Mouse (Mus musculus) heart, postnatal 36 days (tissue): ENCODE results near the gene H2-Ab1. TPM values are rescaled to one million over a fixed set of nuclear protein-coding genes. Genes with fewer than 3 reads are reported as not detected.

Source experiments
- DNase-seq, 2 experiments: peaks; one replicate each; pipeline ENCODE4 v3.0.0; 2021 to 2022
- intact Hi-C: fragments of 180-260 bp; cut with DNase I; formaldehyde crosslinking; loops from one replicate; pipeline ENCODE4 v1.15.1; 2025
- total RNA-seq, 2 experiments: library from RNA; stranded (reverse); gene quantifications; 2 replicates each; pipeline ENCODE4 v1.2.3; 2021

H2-Ab1 gene
- total RNA-seq, 2 experiments from 2014 or later: 14.8 to 32.7 TPM

DNA sequence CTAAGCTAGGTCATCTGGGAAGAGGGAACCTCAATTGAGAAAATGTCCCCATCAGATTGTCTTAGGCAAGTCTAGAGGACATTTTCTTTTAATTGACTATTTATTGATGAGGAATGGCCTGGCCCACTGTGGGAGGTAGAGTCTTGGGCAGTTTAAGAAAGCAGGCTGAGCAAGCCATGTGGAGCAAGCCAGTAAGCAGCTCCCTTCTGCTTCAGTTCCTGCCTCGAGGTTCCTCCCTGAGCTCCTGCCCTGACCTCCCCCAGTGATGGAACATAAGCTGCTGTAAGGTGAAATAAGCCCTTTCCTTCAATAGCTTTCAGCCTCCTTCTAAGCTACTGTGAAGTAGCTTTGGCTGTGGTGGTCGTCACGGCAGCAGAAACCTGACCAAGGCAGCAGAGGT, 19.7 kb upstream of the H2-Ab1 start:
- intact Hi-C loops: loop anchor here (5.0 kb wide), 3 partner anchors 50 to 160 kb away; partner anchors contain the start of genes Psmb9 and Tap1
- DNase-seq: no peak

DNA sequence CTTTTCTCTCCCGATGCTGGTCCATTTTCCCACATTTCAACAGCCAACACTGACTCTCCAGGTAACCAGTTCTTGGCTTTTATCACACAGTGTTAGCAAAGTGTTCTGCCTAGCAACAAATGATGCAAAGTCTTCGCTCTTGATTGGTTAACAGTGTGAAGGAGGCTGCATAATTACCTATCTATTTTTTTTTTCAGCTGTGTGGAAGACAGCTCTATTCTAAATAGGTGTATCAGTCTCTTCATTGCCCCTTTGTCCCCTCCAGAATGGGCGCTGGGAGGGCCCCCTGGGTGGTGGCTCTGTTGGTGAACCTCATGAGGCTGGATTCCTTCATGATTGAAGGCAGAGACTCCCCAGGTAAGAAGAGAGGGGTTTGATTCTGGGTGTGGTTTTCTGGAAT, 18.8 kb upstream of the H2-Ab1 start, which contains the start of gene H2-Ob:
H2-Ob (plus strand) TSS at position 198 of the 400 bp plus-strand sequence.
- intact Hi-C loops: loop anchor here (5.0 kb wide), 3 partner anchors 51 to 161 kb away; partner anchors contain the start of genes Psmb9 and Tap1
- no peak for DNase-seq

DNA sequence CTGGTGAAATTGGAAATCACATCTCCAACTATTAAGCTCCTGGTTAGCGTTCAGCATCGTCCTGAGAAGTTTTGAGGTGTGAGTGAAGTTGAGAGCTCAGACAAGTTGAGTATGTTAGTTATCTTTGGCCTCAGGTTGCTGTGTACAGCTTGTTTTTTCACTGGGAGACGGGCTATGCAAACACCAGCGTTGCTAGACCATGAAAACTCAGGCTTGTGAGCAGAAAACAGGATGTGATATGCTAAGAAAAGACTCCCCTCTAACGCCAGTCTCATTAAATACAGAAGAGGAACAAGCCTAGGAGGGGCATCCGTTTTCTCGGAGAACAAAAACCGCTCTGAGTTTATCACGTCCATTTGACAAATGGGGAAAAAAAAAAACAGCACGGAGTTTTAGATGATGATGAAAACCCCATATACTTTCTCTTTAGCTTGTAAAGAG, 17.9 kb upstream of the H2-Ab1 start:
- intact Hi-C loops: loop anchor here (2.0 to 5.0 kb wide), 4 partner anchors 33 to 162 kb away; partner anchors contain the start of genes Psmb9 and Tap1
- no peak for DNase-seq

DNA sequence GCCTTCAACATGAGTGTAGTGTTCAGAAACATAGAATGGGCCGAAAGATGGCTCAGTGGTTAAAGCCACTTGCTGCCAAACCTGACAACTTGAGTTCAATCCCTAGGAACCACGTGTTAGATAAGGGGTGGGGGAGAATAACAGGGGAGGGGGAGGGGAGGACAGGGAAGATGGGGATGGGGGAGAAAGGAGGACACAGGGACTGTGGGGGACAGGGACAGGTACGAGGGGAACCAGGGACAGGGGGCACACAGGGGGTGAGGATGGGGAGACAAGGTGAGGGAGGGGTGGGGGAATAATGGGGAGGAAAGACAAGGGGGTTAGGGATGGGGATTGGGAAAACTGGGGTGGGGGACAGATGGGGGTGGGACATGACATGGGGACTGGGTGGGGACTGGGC, 17.1 kb upstream of the H2-Ab1 start:
- intact Hi-C loops: loop anchor here (2.0 kb wide), 1 partner anchor 34 kb away; no protein-coding TSS in a partner anchor
- no peak for DNase-seq

DNA sequence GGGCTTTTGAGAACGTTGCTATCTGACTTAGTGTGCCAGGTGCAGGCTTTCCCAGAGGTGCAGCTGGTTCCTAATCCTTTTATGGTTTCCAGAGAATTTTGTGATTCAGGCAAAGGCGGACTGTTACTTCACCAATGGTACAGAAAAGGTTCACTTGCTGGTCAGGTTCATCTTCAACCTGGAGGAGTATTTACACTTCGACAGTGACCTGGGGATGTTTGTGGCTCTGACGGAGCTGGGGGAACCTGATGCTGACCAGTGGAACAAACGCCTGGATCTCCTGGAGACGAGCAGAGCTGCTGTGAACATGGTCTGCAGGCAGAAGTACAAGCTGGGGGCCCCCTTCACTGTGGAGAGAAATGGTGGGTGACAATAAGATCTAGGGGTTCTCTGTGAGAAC, 16.6 kb upstream of the H2-Ab1 start:
- DNase-seq: no peak
- intact Hi-C loops: loop anchor here (2.0 kb wide), 1 partner anchor 34 kb away; no protein-coding TSS in a partner anchor

DNA sequence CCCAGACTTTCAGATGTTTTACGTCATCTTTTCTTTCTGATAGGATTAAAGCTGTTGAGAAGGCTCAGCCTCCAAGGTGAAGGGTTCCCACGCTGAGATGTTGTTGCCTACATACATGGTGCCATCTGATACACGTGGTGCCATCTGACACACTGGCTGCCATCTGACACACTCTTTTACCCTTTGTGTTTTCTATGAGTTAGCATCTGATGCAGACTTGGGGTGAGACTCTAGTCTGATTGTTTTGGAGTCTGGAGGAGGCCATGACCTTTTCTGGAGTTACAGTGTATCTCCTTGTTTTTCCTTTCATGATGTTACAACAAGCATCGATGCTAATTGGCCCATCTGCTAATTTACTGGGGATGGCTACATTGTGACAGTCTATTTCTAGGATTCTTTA, 12.8 kb upstream of the H2-Ab1 start:
- intact Hi-C loops: no loop called here

DNA sequence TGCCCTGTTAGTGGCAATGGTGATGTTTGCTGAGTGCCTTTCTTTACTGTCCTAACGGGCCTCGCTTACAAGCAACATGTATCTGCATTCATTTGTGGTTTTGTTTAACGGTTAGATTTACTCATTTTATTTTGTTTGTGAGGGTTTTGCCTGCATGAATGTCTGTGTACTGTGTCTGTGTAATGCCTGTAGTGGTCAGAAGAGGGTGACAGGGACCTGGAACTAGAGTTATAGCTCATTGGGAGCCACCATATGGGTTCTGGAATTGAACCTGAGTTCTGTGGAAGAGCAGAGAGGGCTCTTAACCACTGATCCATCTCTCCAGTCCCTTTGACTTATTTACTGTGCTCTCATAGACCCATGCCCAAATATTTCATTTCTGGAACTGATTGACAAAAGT, 10.4 kb upstream of the H2-Ab1 start:
- no peak for DNase-seq
- intact Hi-C loops: no loop called here

More for the DNA sequence above, 12.8 kb upstream of the H2-Ab1 start:
- DNase-seq: no peak

DNA sequence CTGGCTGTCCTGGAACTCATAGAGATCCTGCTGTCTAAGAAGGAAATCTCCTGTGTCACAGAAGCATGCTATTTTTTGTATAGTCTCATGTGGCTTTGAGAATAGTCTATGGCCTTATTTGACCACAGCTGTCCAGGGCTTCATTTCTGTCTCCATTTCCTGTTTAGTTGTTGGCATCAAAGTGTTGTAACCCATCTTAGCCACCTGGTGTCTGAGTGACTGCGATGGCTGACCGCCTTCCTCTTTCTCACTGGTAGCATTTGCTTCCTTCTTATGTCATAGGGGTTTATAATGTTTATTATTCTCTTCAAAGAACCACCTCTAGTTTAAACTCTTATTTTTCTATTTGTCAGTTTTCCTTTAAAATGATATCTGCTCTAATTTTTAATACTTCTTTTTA, 8.7 kb upstream of the H2-Ab1 start:
- intact Hi-C loops: no loop called here
- DNase-seq: no peak

DNA sequence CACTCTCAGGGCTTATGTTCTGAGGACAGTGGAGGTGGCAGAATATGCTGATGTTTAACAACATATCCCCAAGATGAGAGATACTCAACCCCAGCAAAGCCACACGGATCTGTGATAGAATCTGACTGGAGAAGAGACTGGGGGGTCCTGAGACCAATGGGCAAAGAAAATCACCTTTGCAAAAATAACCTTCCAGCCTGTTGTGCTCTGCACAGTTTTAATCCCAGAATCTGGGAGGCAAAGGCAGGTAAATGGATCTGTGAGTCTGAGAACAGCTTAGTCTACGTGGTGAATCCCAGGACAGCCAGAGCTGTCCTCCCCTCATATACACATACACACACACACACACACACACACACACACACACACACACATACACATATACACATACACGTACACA, 8.1 kb upstream of the H2-Ab1 start:
- intact Hi-C loops: no loop called here
- DNase-seq: no peak

DNA sequence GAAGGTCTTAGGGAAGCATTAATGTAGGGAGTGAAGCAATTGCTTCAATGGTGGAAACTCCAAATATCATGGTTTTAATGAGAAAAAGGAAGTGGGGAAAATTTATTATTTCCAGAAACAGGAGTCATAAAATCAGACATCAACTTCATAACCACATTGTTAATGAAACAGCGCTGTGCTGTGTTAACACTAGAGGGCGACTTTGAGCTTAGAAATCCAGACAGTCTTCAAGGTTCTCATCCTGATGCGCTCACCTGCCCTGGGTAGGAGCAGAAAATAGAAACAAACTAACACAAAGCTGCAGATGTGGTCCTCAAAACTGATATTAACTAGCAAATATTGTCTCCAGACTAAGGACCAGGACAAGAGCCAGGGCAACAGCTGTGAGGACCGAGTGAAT, 7.6 kb upstream of the H2-Ab1 start:
- intact Hi-C loops: loop anchor here (1.0 kb wide), 2 partner anchors 63 to 99 kb away; no protein-coding TSS in a partner anchor
- no peak for DNase-seq

DNA sequence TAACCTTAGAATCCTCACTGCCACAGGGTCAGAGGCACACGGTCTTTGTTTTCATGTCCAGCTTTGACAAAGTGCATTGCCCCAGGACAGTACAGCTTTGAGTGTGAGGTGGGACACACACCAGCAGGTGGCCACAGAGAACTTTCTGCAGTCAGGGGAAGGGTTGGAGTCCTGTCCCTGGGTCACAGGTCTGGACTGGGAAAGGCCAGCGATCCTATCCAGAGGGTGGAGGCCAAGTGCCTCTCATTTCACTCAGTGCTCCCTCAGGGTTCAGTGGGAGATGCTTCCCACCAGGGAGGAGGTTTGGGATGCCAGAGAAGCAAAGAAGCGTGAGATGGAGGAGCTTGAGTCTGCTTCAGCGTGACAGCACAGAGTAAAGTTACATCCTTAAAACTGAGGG, 5.8 kb upstream of the H2-Ab1 start:
- DNase-seq: no peak
- intact Hi-C loops: no loop called here

DNA sequence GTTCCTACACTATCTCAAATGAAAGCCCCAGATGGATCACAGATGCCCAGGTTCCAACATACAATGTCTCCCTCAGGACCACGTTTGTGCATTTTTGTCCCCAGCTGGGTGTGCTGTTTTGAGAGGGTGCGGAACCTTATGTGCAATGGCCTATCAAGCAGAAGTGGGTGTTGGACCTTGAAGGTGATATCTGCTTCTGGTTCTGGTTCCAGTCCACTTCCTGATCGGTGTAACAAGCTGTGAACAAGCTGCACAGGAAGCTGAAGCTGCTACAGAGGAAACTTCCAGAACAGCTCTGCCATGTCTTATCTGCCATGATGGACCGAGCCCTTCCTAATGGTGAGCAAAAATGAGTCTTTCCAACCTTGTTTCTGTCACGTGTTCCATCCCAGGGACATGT, 988 bp upstream of the H2-Ab1 start:
- intact Hi-C loops: no loop called here
- DNase-seq: no peak

DNA sequence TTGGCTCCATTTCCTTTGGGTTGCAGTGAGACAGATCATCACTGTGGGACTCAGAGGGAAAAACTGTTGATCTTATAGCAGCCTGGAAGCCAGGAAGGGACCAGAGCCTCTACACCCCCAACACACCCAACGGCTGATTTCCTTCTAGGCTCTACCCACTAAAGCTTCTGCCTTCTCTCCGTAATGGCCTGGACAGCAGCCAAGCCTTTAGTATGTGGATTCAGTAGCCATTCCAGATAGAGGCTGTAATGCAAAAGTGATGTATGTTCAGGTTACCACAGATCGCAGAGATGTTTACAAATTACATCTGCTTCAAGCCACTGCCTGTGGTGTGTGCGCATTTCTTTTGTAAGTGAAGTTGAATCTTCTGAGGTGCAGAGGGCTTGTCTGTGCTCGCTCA, 3.1 kb downstream of the H2-Ab1 start:
- DNase-seq: no peak
- intact Hi-C loops: no loop called here

DNA sequence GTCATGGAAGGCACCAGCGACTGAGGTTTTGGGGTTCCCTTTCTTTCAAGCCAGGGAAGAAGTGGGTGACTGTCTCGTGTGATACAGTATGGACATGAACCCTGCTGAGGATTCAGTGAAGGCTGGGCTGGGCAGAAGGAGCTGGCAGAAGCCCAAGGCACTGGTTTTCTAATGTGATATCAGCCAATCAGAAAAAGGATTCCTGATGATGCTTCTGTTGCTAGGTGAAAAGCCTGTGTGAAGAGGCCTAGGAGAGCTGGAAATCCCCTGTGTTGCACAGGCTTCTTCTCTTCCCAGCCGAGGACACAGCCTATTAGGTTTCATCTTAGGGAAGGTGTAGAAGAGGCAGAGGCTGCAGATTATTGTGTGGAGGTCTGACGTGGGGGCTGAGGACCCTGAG, 4.0 kb downstream of the H2-Ab1 start:
- DNase-seq: peak; percentile 51 to 56
- intact Hi-C loops: no loop called here

DNA sequence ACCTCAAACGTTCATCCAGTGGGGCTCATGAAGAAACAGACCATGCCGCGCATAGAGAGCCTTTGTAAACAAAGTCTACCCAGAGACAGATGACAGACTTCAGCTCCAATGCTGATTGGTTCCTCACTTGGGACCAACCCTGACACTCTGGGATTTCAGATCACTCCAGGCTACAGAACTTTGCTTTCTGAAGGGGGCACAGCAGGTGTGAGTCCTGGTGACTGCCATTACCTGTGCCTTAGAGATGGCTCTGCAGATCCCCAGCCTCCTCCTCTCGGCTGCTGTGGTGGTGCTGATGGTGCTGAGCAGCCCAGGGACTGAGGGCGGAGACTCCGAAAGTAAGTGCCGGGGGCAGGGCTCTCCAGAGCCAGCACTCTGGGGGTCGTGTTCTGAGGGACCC, 5.6 kb downstream of the H2-Ab1 start:
- DNase-seq: peak; percentile 77 to 80
- intact Hi-C loops: no loop called here

DNA sequence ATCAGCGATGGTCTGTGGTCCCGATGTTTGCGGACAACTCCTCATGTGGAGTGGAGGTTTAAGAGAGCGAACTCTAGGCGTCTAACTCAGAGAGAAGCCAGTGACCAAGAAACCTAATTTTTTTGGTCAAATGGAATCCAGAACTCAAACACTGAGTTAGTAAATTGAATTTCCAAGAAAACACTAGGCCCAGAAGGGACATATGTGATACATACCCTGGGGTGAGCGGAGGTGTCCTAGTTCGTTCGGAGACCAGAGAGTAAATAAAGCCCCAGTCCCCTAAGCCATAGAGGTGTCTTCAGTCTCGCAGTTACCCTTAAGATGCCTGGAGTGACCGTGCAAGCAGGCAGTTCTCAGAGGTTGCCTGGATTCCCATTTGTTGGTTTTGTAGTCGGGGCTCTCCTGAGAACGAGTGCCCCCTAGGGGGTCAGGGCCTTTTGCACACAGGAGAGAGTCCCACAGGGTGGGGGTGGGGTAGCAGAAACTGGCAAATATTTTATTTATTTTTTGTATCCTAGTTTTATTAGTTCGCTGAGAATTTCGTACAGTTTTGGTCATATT, 6.4 kb downstream of the H2-Ab1 start:
- intact Hi-C loops: no loop called here
- no peak for DNase-seq

DNA sequence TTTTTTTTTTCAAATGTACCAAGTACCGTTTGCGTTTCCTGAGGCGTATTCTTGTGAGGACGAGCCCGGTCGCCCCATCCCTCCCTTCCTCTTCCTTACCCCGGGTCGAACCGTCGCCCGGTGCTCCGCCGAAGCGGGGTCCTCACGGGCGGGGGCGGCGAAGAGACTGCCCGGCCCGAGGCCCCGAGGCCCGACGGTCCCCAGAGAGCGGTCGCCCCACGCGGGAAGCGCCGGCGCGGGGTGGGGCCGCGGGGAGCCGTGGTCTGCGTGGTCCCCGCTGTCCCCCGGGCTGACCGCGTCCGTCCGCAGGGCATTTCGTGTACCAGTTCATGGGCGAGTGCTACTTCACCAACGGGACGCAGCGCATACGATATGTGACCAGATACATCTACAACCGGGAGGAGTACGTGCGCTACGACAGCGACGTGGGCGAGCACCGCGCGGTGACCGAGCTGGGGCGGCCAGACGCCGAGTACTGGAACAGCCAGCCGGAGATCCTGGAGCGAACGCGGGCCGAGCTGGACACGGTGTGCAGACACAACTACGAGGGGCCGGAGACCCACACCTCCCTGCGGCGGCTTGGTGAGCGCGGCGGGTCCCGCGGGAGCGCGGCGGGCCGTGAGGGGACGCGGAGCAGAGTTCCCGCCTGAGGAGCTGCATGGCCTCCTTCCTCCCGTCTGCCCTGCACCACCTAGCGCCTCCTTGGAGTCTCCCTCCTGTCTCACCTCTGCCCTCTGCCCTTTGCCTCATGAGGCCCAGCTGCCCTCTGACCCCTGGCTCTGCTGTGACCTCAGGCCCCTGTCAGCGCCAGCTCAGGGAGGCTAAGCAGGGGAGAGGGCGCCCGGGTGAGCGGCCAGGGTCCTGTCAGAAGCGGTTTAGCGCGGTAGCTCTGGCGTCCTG, 7.2 kb downstream of the H2-Ab1 start:
- DNase-seq: no peak
- intact Hi-C loops: no loop called here

DNA sequence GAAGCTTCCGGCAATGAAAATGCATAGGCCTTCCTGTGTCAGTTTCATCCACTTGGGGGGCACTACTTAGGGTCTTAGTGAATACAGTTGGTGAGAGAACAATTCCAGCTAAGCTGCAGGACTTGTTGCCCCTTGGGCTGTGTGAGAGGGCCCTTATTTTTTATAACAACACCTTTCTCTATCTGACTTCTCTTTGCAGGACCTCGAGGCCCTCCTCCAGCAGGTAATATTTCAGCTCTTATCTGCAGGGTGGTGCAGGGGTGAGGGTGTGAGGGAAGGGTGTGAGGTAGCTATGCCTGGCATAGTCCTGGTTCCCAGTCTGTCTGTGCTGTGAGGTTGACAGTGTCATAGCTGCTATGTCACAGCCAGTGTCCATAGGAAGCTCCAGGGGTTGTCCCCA, 10.8 kb downstream of the H2-Ab1 start:
- no peak for DNase-seq
- intact Hi-C loops: no loop called here

DNA sequence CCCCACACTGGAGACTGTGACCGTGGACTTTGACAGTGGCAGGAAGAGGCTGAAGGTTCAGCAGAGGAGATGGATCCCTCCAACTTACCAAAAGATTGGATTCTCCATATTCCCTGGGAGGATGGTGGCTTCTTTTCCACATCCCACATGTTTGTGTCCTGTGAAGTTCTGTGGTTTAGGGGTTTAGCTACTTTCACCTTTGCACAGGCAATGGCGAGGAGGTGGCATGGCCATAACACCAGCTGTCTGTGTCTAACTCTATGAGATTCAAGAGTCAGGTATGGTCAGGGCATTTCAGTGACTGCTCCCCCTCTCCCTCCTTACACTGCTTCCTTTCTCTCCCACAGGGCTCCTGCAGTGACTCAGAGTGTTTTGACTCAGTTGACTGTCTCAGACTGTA, 11.3 kb downstream of the H2-Ab1 start:
- intact Hi-C loops: no loop called here
- no peak for DNase-seq

DNA sequence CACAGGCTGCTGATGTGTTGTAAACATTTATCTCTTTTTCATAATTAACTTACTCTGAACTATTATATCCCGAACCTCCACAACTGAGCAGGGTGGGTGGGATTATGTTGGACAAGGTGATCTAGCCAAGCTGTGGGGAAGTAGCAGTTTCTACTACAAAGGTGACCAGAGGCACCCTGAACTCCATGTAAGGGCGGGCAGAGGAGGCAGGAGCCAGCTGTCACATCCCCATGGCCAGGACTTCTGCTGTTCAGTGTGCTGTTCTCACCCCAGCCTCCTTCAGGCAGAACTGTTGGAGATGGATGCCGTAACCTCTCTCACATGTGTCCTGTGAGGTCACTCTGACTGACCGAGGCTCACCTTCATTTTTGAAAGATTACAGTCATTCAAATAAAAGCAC, 12.3 kb downstream of the H2-Ab1 start:
- no peak for DNase-seq
- intact Hi-C loops: no loop called here

DNA sequence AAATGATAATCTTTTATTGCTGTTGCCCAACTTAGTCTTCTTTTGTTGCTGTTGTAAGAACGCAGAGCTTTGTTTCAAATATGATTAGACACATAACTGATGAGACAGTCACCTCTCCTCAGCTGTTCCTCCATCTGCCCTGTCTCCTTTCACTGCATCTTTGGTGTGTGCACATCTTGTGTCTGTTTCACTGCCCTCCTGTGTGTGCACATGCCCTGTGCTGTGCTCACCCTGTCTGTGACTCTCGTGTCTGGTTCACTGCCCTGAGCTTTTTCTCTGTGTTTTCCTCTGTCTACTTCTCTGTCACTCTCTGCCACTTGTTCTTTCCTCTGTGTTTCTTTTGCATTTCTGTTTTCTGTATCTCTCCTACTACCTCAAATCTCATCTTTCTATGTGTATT, 12.7 kb downstream of the H2-Ab1 start:
- no peak for DNase-seq
- intact Hi-C loops: no loop called here

DNA sequence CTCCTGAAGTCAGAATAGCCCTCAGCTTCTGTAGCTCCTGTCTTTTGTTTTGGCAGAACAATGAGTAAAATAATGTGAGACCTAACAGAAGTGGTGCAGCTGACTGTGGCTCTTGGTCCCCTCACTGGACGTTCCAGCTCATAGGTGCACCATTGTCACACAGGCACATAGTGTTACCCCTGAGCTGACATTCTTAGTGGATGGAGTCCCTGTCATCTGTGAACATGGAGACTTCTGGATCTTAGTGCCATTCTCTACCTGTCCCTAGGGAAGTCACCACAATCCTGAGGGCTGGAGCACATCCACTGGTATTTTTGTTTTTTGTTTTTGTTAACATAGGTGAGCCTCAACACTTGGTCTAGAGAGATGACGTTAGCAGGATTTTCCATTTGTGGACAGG, 13.5 kb downstream of the H2-Ab1 start:
- intact Hi-C loops: no loop called here
- no peak for DNase-seq
